Mouse (Mus musculus): ENCODE measurements at regions not wholly inside any gene's neighbourhood (a gene's known extent, or its start where the extent isn't known, plus 50 kb on each side); places are given as distances from the start of the nearest gene placed in this dataset.

DNA sequence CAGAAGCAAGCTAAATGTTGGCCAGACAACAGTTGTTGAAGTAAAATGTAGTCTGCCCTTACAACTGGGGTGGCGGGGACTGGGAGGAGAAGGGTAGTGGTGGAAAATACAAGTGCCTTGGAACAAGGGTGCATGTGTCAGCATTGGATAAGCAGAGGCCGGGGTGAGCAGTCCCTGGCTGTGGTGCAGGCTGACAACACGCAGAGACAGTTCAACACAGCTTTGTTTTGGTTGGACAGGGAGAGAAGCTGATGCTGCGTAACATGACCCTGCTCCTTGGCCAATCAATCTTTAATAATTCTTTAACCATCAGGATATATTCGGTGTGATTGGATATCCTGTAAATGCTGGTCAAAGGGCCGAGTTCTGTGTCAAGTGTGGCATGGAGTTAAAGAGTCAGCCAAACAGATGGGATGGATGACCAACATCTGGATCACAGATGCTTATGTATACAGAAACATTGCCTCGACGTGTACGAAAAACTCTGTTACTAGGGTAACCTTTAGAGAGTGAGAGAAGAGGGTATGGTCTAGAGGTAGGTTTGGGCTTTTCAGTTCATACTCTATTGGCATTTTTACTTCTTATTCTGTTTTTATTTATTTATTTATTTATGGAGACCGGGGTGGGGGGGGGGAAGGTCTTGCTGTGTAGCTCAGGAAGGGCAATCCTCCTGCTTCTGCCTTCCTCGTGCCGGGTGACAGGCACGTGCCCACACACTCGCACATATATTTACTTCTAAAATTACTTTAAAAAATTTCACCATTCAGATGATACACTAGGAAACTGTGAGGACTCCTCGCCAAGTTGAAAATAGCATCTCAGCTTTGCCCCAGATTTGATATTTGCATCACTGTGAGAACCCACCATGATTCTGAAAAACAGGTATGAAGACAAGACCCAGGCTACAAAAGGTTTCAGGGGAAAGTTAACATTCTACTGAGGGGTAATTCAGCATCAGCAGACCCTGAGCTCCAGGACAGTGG is 60.2 kb upstream of the Ptgfrn start:
- H3K4me1 ChIP-seq (ENCODE audit: control insufficient read depth, insufficient read depth, low read length), result no peaks in the 10 kb centered on the region
- no peak overlapping the region for H3K27ac ChIP-seq (ENCODE audit: insufficient read depth, low read depth, low read length)
- no peak for TF ChIP-seq CTCF (conservative IDR thresholded peaks at IDR 0.05; ENCODE audit: insufficient read depth, insufficient read length, low read depth, low read length)
- no peak for TF ChIP-seq POLR2A (IDR thresholded peaks at IDR 0.05; ENCODE audit: low read depth, low read length)
- WGBS, result 76% methylated on average over 15 of the region's 15 CpGs
- H3K27me3 ChIP-seq (replicated peaks; ENCODE audit: control insufficient read depth, insufficient read depth, low read length), result no peaks in the 10 kb centered on the region
- no peaks in the 10 kb centered on the region for H3K36me3 ChIP-seq (ENCODE audit: control insufficient read depth, insufficient read depth, low read length)
- peak; percentile 5 for DNase-seq
- no peak overlapping the region for H3K4me3 ChIP-seq (ENCODE audit: insufficient read depth, low read depth, low read length)

DNA sequence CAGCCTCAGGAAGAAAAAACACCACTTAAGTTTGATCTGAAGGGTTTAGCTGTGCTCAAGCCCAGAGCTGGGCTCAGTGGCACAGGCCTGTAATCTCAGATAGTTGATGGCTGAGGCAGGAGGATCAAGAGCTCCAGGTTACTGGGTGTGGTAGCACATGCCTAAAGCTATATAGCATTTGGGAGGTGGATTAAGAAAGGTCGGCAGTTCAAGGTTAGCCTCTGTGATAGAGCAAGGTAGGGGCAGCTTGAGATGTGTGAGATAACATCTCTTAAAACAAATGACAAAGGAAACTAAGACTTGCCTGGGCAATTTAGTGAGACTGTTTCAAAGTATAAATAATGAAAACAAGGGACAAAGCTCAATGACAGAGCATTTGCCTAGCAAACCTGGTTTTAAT is 56.9 kb upstream of the Ptgfrn start:
- WGBS, result 85% methylated on average over 1 of the region's 1 CpGs
- DNase-seq, result no peak
- Histone ChIP-seq H3K4me3 (ENCODE audit: insufficient read depth, low read depth, low read length) (no peak overlapping the region), H3K27me3 (replicated peaks; ENCODE audit: control insufficient read depth, insufficient read depth, low read length) (no peaks in the 10 kb centered on the region), H3K27ac (ENCODE audit: insufficient read depth, low read depth, low read length) (no peak overlapping the region), H3K4me1 (ENCODE audit: control insufficient read depth, insufficient read depth, low read length) (no peaks in the 10 kb centered on the region), H3K36me3 (ENCODE audit: control insufficient read depth, insufficient read depth, low read length) (no peaks in the 10 kb centered on the region)
- TF ChIP-seq CTCF (conservative IDR thresholded peaks at IDR 0.05; ENCODE audit: insufficient read depth, insufficient read length, low read depth, low read length), result no peak
- no peak for TF ChIP-seq POLR2A (IDR thresholded peaks at IDR 0.05; ENCODE audit: low read depth, low read length)

DNA sequence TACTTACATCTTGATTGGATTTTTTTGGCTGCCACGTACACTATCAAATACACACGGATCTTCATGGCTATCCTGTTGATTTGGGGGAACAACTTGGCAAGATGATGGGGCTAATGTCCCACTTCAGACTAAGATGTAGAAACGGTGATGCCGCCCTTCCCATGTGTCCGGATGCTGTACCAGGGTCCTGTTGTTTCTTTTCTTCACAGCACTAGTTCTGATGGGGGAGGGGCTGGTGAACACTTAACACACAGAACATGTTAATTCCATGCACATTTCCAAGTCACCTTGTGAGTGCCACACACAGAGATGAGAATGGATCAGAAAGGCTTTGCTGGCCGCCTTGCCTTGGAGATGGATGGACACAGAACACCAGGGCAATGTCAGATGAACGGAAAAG is 56.5 kb upstream of the Ptgfrn start:
- TF ChIP-seq POLR2A (IDR thresholded peaks at IDR 0.05; ENCODE audit: low read depth, low read length) (no peak), CTCF (conservative IDR thresholded peaks at IDR 0.05; ENCODE audit: insufficient read depth, insufficient read length, low read depth, low read length) (no peak)
- H3K4me1 ChIP-seq (ENCODE audit: control insufficient read depth, insufficient read depth, low read length), result no peaks in the 10 kb centered on the region
- DNase-seq, result no peak
- WGBS, result 90% methylated on average over 7 of the region's 7 CpGs
- H3K4me3 ChIP-seq (ENCODE audit: insufficient read depth, low read depth, low read length), result no peak overlapping the region
- H3K36me3 ChIP-seq (ENCODE audit: control insufficient read depth, insufficient read depth, low read length), result no peaks in the 10 kb centered on the region
- no peaks in the 10 kb centered on the region for H3K27me3 ChIP-seq (replicated peaks; ENCODE audit: control insufficient read depth, insufficient read depth, low read length)
- H3K27ac ChIP-seq (ENCODE audit: insufficient read depth, low read depth, low read length), result no peak overlapping the region

DNA sequence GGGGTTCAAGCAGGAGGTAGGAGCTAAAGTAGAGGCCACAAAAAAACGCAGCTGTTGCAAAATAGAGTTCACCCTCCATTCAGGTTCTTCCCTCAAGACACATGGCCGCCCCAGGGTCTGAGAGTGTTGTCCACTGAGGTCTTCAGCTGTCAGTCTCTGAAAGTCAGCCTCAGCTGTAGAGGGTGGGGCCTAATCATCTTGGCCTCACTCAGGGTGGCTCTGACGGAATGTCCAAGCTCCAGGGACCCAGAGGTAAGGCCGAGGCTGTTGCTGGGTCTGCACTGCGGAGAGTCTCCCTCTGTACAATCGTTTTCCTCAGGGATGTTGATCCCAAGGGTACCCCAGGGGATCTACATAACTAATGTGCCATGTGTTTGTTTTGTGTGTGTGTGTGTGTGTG is 55.2 kb upstream of the Ptgfrn start:
- TF ChIP-seq CTCF (conservative IDR thresholded peaks at IDR 0.05; ENCODE audit: insufficient read depth, insufficient read length, low read depth, low read length) (no peak), POLR2A (IDR thresholded peaks at IDR 0.05; ENCODE audit: low read depth, low read length) (no peak)
- WGBS, result 70% methylated on average over 6 of the region's 6 CpGs
- no peak for DNase-seq
- Histone ChIP-seq H3K27me3 (replicated peaks; ENCODE audit: control insufficient read depth, insufficient read depth, low read length) (no peaks in the 10 kb centered on the region), H3K4me1 (ENCODE audit: control insufficient read depth, insufficient read depth, low read length) (no peaks in the 10 kb centered on the region), H3K4me3 (ENCODE audit: insufficient read depth, low read depth, low read length) (no peak overlapping the region), H3K36me3 (ENCODE audit: control insufficient read depth, insufficient read depth, low read length) (no peaks in the 10 kb centered on the region), H3K27ac (ENCODE audit: insufficient read depth, low read depth, low read length) (no peak overlapping the region)

DNA sequence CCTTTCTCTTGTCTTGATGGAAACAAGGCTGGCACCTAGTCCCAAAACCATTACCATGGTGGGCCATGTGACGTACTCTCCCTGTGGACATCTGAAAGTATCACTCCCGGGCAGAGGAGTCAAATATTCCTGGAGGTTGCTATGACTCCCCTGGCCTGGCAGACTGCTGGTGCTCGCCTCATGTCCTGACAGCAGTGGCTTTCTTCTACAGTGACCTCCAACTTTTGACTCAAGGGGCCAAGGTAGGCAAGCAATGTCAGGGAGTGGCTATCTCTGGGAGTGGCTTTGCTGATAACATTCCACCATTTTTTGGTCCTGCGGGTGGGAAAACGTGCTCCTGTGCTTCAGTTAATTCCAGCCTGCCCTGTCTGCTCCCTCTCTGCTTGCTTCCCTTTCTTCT is 54.7 kb upstream of the Ptgfrn start:
- Histone ChIP-seq H3K36me3 (ENCODE audit: control insufficient read depth, insufficient read depth, low read length) (no peaks in the 10 kb centered on the region), H3K4me3 (ENCODE audit: insufficient read depth, low read depth, low read length) (no peak overlapping the region), H3K4me1 (ENCODE audit: control insufficient read depth, insufficient read depth, low read length) (no peaks in the 10 kb centered on the region), H3K27ac (ENCODE audit: insufficient read depth, low read depth, low read length) (no peak overlapping the region), H3K27me3 (replicated peaks; ENCODE audit: control insufficient read depth, insufficient read depth, low read length) (no peaks in the 10 kb centered on the region)
- DNase-seq, result no peak
- TF ChIP-seq CTCF (conservative IDR thresholded peaks at IDR 0.05; ENCODE audit: insufficient read depth, insufficient read length, low read depth, low read length) (no peak), POLR2A (IDR thresholded peaks at IDR 0.05; ENCODE audit: low read depth, low read length) (no peak)
- 87% methylated on average over 5 of the region's 5 CpGs for WGBS

DNA sequence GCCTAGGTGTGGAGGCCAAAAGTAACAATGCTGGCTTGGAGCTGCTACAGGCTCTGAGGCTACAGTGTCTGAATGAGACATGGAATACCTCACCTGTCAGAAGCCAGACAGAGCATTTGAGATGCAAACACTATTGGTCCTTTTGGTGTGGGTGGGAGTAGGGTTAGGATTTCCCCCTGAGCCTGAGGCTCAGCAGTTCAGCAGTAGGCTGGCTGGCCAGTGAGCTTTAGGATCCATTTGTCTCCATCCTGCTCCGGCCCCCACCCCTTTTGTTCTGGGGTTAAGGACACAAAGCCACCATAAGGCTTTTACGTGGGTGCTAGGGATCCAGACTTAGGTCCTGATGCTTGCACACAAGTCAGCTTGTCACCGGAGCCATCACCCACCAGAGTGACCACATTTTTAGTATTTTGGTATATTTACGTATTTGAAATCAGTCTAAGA is 53.9 kb upstream of the Ptgfrn start:
- DNase-seq, result no peak
- Histone ChIP-seq H3K27ac (ENCODE audit: insufficient read depth, low read depth, low read length) (no peak overlapping the region), H3K4me1 (ENCODE audit: control insufficient read depth, insufficient read depth, low read length) (no peaks in the 10 kb centered on the region), H3K27me3 (replicated peaks; ENCODE audit: control insufficient read depth, insufficient read depth, low read length) (no peaks in the 10 kb centered on the region), H3K36me3 (ENCODE audit: control insufficient read depth, insufficient read depth, low read length) (no peaks in the 10 kb centered on the region), H3K4me3 (ENCODE audit: insufficient read depth, low read depth, low read length) (no peak overlapping the region)
- 83% methylated on average over 4 of the region's 4 CpGs for WGBS
- TF ChIP-seq POLR2A (IDR thresholded peaks at IDR 0.05; ENCODE audit: low read depth, low read length) (no peak), CTCF (conservative IDR thresholded peaks at IDR 0.05; ENCODE audit: insufficient read depth, insufficient read length, low read depth, low read length) (no peak)

DNA sequence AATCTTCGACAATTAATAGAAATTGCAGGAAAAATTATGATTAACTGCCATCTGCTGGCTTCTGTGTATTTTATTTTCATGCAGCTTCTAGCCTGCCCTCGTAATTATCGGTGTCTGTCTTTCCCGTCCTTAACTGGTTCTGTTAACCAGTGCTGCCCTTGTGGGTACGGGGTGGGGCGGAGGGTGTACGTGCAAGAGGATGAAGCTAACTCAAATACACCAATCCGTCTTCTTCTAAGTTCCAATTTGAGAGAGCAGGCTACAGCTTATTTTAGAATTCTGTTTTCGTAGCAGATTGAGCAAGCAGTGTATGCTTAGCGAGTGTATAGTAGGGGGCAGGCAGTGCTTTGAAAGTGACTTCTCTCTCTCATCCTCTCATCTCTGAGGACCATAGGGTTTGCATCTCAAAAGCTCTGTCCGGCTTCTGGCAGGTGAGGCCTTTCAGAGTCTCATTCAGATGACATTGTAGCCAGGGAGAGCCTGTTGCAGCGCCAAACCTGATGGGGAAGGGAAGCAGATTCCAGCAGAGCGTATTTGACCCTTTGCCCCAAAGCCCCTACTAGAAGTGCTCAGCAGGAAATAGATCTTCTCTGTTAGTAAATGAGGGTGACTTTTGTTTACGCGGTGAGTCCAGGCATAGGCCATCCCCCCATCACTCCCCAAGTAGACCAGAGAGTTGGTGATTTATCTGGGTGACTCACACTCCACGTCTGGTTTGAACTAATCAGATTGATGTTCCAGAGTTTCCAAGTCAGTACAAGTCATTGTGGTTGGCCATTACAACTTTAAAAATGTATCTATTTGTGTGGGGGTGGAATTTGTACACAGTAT is 53.3 kb upstream of the Ptgfrn start:
- no peak for DNase-seq
- Histone ChIP-seq H3K4me1 (ENCODE audit: control insufficient read depth, insufficient read depth, low read length) (no peaks in the 10 kb centered on the region), H3K27me3 (replicated peaks; ENCODE audit: control insufficient read depth, insufficient read depth, low read length) (no peaks in the 10 kb centered on the region), H3K36me3 (ENCODE audit: control insufficient read depth, insufficient read depth, low read length) (no peaks in the 10 kb centered on the region), H3K27ac (ENCODE audit: insufficient read depth, low read depth, low read length) (no peak overlapping the region), H3K4me3 (ENCODE audit: insufficient read depth, low read depth, low read length) (no peak overlapping the region)
- no peak for TF ChIP-seq POLR2A (IDR thresholded peaks at IDR 0.05; ENCODE audit: low read depth, low read length)
- TF ChIP-seq CTCF (conservative IDR thresholded peaks at IDR 0.05; ENCODE audit: insufficient read depth, insufficient read length, low read depth, low read length), result no peak
- WGBS, result 63% methylated on average over 16 of the region's 16 CpGs

Measured in kidney, adult 2 months (tissue).